Mouse (Mus musculus) small intestine, adult 2 months (tissue): Measurements from ENCODE around the gene Clpsl2. TPM values are rescaled to one million over a fixed set of nuclear protein-coding genes. Genes with fewer than 3 reads are reported as not detected.
"Not testable (repeated sequence)": the region's sequence is repeated elsewhere in the genome, so short reads cannot be mapped to it uniquely, and the experiment has no call there.

Experiments used
- H3K27ac ChIP-seq: fragments of 200-500 bp; 2 replicates; pipeline ENCODE4 v1.5.1; 2012; ENCODE audit warnings: low read depth, low read length, control low read depth, inconsistent platforms; ENCODE audit not compliant: insufficient read depth
- H3K27me3 ChIP-seq: fragments of 200-500 bp; 2 replicates; pipeline ENCODE4 v1.6.1; 2012; ENCODE audit warnings: mild to moderate bottlenecking, moderate library complexity, low read length, inconsistent platforms; ENCODE audit not compliant: control insufficient read depth, insufficient read depth
- H3K36me3 ChIP-seq: fragments of 200-500 bp; 2 replicates; pipeline ENCODE4 v1.6.1; 2012; ENCODE audit warnings: mild to moderate bottlenecking, low read length, control low read depth, inconsistent platforms; ENCODE audit not compliant: control insufficient read depth, insufficient read depth
- H3K4me1 ChIP-seq: fragments of 200-500 bp; 2 replicates; pipeline ENCODE4 v1.6.1; 2012; ENCODE audit warnings: low read length, inconsistent platforms, mixed read lengths; ENCODE audit not compliant: control insufficient read depth, insufficient read depth, insufficient read length
- H3K4me3 ChIP-seq: fragments of 200-500 bp; 2 replicates; pipeline ENCODE4 v1.5.1; 2012; ENCODE audit warnings: low read depth, mild to moderate bottlenecking, control low read depth, inconsistent platforms, low read length, moderate library complexity
- CTCF ChIP-seq: fragments of 200-500 bp; IDR thresholded peaks from 2 replicates; pipeline ENCODE4 v1.5.1; 2012; ENCODE audit warnings: low read depth, mild to moderate bottlenecking, control low read depth, inconsistent platforms, low read length, moderate library complexity, mixed read lengths; ENCODE audit not compliant: insufficient replicate concordance, insufficient read length; ENCODE audit errors: extremely low read depth
- POLR2A ChIP-seq: fragments of 200-500 bp; IDR thresholded peaks from 2 replicates; pipeline ENCODE4 v1.6.1; 2012; ENCODE audit warnings: low read depth, mild to moderate bottlenecking, control low read depth, inconsistent platforms, low read length, moderate library complexity
- WGBS: fragments of 180-500 bp; shearing (Covaris S2); methylation state at CpG from one replicate; pipeline ENCODE4 v1.1.7; 2018; 5-methylcytosine and 5-hydroxymethylcytosine counted together
- polyA plus RNA-seq: library from polyadenylated mRNA; depleted of rRNA; stranded (reverse); fragments of >200 nt; gene quantifications from 2 replicates; pipeline ENCODE4 v1.2.3, GENCODE M21; 2012

Gene Clpsl2
- polyA plus RNA-seq, 1 experiment = not detected

- Histone ChIP-seq H3K27me3 (no peaks in the 10 kb centered on the region), H3K36me3 (no peaks in the 10 kb centered on the region), H3K27ac (no peak overlapping the region), H3K4me1 (no peaks in the 10 kb centered on the region), H3K4me3 (no peak overlapping the region)
- TF ChIP-seq CTCF (no peak), POLR2A (no peak)
- whole genome bisulfite sequencing = 87% methylated on average over 13 of the region's 13 CpGs
Measured at GRCm38 (mm10) chr17:28533327-28533726, 15.9 kb upstream of the Clpsl2 start.

- H3K4me3 ChIP-seq = no peak overlapping the region
- TF ChIP-seq POLR2A = no peak
- TF ChIP-seq CTCF = no peak
- WGBS = 59% methylated on average over 12 of the region's 12 CpGs
Measured at GRCm38 (mm10) chr17:28537881-28538280, 11.3 kb upstream of the Clpsl2 start.

GRCm38 (mm10) chr17:28546925-28547324 lies 2.3 kb upstream of the Clpsl2 start:
- Histone ChIP-seq H3K4me1 (no peaks in the 10 kb centered on the region), H3K27ac (no peak overlapping the region), H3K27me3 (no peaks in the 10 kb centered on the region), H3K4me3 (no peak overlapping the region), H3K36me3 (no peaks in the 10 kb centered on the region)
- 85% methylated on average over 1 of the region's 1 CpGs for WGBS
- no peak for TF ChIP-seq CTCF
- TF ChIP-seq POLR2A = no peak

More at GRCm38 (mm10) chr17:28537881-28538280, 11.3 kb upstream of the Clpsl2 start:
- Histone ChIP-seq H3K36me3 (no peaks in the 10 kb centered on the region), H3K4me1 (no peaks in the 10 kb centered on the region), H3K27ac (no peak overlapping the region), H3K27me3 (no peaks in the 10 kb centered on the region)

GRCm38 (mm10) chr17:28548550-28548949 lies 661 bp upstream of the Clpsl2 start:
- Histone ChIP-seq H3K36me3 (no peaks in the 10 kb centered on the region), H3K4me1 (no peaks in the 10 kb centered on the region), H3K4me3 (no peak overlapping the region), H3K27me3 (no peaks in the 10 kb centered on the region), H3K27ac (no peak overlapping the region)
- 66% methylated on average over 11 of the region's 11 CpGs for WGBS
- no peak for TF ChIP-seq POLR2A
- TF ChIP-seq CTCF = no peak

- Histone ChIP-seq H3K27ac (no peak overlapping the region), H3K4me3 (no peak overlapping the region), H3K4me1 (no peaks in the 10 kb centered on the region), H3K36me3 (no peaks in the 10 kb centered on the region), H3K27me3 (no peaks in the 10 kb centered on the region)
- WGBS = 13% methylated on average over 14 of the region's 14 CpGs
- TF ChIP-seq CTCF = peak; percentile 78; the same call in 1 of the 2 replicates
- no peak for TF ChIP-seq POLR2A
Measured at GRCm38 (mm10) chr17:28553040-28553793, 4.0 kb downstream of the Clpsl2 start.

- not testable (repeated sequence) for H3K27me3 ChIP-seq, H3K4me3 ChIP-seq, H3K4me1 ChIP-seq, H3K36me3 ChIP-seq, H3K27ac ChIP-seq
- WGBS = 91% methylated on average over 4 of the region's 4 CpGs
Measured at GRCm38 (mm10) chr17:28554021-28554420, 4.8 kb downstream of the Clpsl2 start.

- no peak for TF ChIP-seq CTCF
- TF ChIP-seq POLR2A = no peak
- no peaks in the 10 kb centered on the region for H3K36me3 ChIP-seq
- H3K27me3 ChIP-seq = no peaks in the 10 kb centered on the region
- H3K4me3 ChIP-seq = no peak overlapping the region
- 26% methylated on average over 6 of the region's 6 CpGs for WGBS
- no peak overlapping the region for H3K27ac ChIP-seq
- H3K4me1 ChIP-seq = no peaks in the 10 kb centered on the region
Measured at GRCm38 (mm10) chr17:28556635-28557396, 7.6 kb downstream of the Clpsl2 start.
